Mouse (Mus musculus) CD4-positive, CD25-positive, alpha-beta regulatory T cell, adult 9 weeks (primary cell): ENCODE data around the gene Gm9857. TPM values are rescaled to one million over a fixed set of nuclear protein-coding genes. Genes with fewer than 3 reads are reported as not detected.

ENCODE experiments used
- polyA plus RNA-seq: library from polyadenylated mRNA; unstranded; fragments of 100-300 nt; shearing (Covaris generic); gene quantifications from one replicate; pipeline ENCODE4 v1.2.1, GENCODE M21; 2017

Gene Gm9857
- not detected for polyA plus RNA-seq

DNA sequence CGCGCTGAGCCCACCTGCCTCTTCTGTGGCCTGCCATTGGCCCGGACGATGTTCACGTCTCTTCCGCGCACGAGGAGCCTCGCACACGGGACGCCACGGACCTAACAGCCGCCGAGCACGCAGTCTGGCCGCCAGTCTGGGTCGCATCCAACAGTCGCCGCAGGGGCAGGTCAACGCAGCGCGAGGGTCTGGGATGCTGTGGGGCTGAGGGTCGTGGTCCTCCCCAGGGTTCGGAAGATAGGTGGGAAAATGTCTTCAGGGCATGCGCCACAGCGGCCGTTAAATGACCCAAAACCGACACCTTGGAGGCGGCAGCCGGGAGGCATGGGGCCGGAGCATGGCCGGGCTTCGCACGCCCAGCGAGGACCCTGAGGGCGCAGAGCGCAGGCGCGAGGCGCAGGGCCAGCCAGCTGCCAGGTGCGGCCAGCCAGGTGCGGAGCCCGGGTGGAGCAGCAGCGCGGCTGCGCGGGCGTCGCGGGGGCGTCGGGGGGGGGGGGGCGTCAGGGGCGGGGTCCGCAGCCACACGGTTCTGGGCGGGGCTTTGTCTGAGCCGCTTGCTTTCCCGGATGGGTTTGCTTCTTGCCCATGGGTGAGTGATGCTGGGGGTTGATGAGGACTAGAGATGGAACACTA, at the start of gene Gm9857:
Gene Gm9857 (minus strand): TSS at position 445 of the 633 bp plus-strand sequence.

DNA sequence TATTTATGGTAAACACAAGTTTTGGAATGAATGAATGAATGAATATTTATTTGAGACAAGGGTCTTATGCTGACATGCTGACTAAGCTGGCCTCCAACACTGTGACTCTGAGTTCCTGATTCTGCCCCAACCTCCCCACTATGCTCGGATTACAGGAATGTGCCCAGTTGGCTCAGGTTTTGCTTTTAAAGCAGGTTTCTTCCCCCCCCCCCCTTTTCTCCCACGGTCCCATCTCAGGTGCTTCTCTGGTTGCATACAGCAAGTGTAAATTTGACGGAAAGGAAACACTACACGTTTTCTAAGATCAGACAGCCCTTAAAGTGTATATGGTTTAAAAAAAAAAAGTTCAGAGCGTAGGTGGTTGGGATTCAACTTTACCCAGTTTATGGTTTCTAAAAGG, 672 bp downstream of the Gm9857 start, which contains the start of gene Henmt1:
Gene Henmt1 (plus strand): TSS at position 301 of the 400 bp plus-strand sequence.

DNA sequence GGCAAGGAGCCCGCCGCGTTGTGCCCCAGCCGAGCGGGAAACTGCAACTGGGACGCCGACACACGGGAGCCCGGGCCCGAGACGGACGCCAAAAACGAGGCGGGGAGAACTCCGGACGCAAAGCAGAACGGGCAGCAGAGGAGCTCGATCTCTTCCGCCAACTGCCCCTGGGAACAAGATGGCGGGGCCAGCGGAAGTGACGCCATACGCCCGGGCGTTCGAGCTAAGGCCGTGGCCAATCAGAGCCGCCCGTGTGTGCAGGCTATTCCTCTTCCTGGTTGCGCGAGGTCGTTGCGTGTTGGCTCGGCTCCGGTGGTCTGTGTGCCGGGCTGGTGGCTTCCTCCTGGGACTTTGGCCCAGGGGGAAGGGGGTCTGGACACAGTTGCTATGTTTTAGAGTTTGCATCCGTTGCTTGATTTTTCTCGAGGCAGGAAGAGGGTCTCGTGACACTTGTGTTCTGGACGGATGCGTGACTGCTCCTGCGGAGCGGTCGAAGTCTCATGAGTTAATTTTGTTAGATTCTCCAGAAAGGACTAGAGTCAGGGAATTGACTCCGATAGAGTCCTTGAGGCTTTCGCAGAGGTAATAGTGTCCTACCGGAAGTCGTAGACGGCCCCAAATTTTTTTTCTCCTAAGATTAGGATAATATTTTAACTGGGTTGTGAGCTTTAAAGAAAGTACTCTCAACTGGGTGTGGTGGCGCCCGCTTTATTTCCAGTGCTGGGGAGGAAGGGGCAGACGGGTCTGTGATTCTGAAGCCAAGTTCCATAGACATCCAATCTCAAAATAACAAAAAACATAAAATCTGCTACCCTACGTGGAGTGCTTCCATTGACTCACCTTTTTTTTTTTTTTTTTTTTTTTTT, 28.5 kb downstream of the Gm9857 start, which contains the start of gene Prpf38b:
Gene Prpf38b (minus strand): TSS at position 180 of the 866 bp plus-strand sequence.

Other genes starting within 250 kb of the Gm9857 start
- 3.2 TPM for gene Gpsm2, start 218.1 kb downstream of the Gm9857 start, polyA plus RNA-seq
- gene Aknad1, start 200.8 kb downstream of the Gm9857 start, polyA plus RNA-seq = not detected
- gene Stxbp3, start 99.9 kb downstream of the Gm9857 start, polyA plus RNA-seq = 76.4 TPM
- gene Fndc7, start 50.4 kb downstream of the Gm9857 start, polyA plus RNA-seq = 0.50 TPM
- 70.3 TPM for gene Prpf38b, start 28.7 kb downstream of the Gm9857 start, polyA plus RNA-seq
- 0.67 TPM for gene Henmt1, start 572 bp downstream of the Gm9857 start, polyA plus RNA-seq
- 1.1 TPM for gene Fam102b, start 87.2 kb upstream of the Gm9857 start, polyA plus RNA-seq
- not detected for gene Slc25a54, start 140.0 kb upstream of the Gm9857 start, polyA plus RNA-seq
- gene Slc25a24, start 182.7 kb upstream of the Gm9857 start, polyA plus RNA-seq = 13.6 TPM